Mouse (Mus musculus): ENCODE results near the gene Grin2c. TPM values are rescaled to one million over a fixed set of nuclear protein-coding genes. Genes with fewer than 3 reads are reported as not detected.

Grin2c gene
- total RNA-seq, 2 experiments from 2014 or later, result not detected

DNA sequence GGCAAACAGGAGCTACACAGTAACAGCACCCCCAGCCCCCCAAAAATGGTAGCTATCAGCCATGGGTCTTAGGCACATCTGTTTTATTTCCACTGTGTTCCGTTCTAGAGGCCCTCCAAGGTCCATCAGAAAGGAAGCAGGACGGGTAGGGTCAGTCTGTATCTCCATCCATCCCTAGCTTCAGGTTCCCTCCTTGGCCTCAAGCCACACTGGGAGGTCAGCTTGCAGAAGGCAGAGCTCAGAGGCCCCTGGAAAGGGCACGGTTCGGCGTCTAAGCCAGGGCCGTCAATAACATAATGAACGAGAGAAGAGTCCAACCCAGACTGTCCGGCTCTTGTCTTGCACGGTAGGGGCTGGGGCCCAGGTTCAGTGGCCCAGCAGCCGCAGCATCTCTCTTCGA lies 915 bp upstream of the Grin2c start:
- no peak for ATAC-seq (replicated peaks; ENCODE audit: poor library complexity, severe bottlenecking)

- no peak for ATAC-seq (replicated peaks; ENCODE audit: poor library complexity, severe bottlenecking)
These were observed 654 bp downstream of the Grin2c start for GRCm38 (mm10) chr11:115266400-115266778.

DNA sequence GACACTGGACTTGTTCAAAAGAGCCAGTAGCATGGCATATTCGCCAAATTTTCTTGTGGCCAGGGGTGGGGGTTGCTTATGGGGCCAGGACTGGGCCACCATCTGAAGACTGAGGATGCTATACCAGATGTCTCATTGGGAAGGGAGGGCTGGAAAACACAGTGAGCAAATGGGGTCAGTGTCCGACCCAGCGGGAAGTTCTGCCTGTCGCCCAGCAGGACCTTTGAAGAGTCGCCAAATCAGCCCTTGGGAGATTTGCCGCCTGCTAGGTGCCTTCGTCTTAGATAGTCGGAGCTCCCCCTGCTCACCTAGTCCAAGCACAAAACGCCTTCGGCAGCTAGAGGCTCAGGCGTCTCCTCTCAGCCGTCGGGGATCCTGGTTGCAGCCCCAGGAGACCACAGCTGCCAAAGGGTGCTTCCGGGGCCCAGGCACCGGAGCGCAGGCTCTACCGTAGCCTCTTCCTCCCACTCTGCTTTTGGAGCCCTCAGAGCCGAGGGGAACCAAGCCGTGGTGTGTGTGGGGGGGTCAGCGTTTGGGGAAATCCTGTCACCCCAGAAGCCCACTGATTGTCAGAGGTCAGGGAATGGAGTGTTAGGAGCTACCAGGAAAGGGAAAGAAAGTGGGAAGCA lies 1.2 kb downstream of the Grin2c start:
- ATAC-seq (replicated peaks; ENCODE audit: poor library complexity, severe bottlenecking), result 0 out of 2 replicates have a peak, but pooled peaks have one; percentile 24

- peak; percentile 47; the same call in 1 of the 2 replicates for ATAC-seq (replicated peaks; ENCODE audit: poor library complexity, severe bottlenecking)
These were observed 2.0 kb downstream of the Grin2c start for GRCm38 (mm10) chr11:115264862-115265668.

DNA sequence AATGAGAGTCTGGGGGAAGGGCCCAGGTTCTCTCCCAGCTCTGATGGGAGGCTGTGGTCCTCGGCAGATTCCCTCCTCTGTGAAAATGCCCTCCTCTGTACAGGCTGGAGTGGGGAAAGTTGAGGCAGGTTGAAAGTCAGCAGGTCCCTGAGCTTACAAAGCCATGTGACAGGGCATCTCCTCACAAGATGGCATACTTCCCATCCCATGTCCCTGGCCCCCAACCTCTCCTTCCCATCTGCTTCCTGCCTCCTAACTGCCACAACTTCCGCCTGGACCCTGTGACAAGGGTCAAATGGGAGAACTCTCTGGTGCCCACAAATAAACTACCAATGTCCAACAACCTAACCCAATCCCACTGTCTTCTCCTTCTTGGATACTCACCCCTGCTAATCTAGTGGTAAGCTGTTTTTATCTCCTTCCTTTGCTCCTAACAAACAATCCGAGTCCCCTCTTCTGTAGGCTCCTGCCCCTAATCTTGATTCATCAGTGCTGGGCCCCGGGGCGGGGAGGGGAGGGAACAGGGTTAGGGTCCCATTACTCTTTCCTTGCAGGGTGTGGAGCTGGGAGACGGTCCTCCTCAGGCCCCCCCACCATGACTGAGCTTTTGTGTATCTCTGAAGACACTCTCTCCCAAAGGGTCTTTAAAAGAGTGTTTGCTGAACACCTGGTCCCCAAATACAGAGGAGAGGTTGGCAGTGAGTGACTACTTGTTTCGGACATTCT lies 2.7 kb downstream of the Grin2c start:
- no peak for ATAC-seq (replicated peaks; ENCODE audit: poor library complexity, severe bottlenecking)

- no peak for ATAC-seq (replicated peaks; ENCODE audit: poor library complexity, severe bottlenecking)
These were observed 4.1 kb downstream of the Grin2c start for GRCm38 (mm10) chr11:115262954-115263353.

DNA sequence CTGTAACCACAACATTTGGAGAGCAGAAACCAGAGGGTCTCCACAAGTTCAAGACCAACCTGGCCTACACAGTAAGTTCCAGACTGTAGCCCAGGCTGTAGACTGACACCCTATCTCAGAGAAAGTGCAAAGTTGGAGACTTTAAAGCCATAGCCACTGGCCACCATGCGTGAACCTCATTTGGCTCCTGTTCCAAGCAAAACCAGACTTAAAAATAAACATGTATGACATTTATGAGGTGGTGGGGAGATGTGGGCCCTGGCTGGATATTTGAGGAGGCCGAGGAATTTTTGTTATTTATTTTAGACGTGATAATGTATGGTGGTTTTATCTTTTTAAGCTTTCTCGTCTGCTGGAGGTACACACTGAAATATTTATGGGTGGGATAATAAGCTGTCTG lies 7.9 kb downstream of the Grin2c start:
- no peak for ATAC-seq (replicated peaks; ENCODE audit: poor library complexity, severe bottlenecking)

GRCm38 (mm10) chr11:115257775-115258510 lies 9.1 kb downstream of the Grin2c start:
- peak; percentile 85 for ATAC-seq (replicated peaks; ENCODE audit: poor library complexity, severe bottlenecking)

GRCm38 (mm10) chr11:115251258-115251657 lies 15.8 kb downstream of the Grin2c start:
- no peak for ATAC-seq (replicated peaks; ENCODE audit: poor library complexity, severe bottlenecking)

- peak; percentile 10; the same call in 1 of the 2 replicates for ATAC-seq (replicated peaks; ENCODE audit: poor library complexity, severe bottlenecking)
These were observed 16.5 kb downstream of the Grin2c start for GRCm38 (mm10) chr11:115250405-115251090.

DNA sequence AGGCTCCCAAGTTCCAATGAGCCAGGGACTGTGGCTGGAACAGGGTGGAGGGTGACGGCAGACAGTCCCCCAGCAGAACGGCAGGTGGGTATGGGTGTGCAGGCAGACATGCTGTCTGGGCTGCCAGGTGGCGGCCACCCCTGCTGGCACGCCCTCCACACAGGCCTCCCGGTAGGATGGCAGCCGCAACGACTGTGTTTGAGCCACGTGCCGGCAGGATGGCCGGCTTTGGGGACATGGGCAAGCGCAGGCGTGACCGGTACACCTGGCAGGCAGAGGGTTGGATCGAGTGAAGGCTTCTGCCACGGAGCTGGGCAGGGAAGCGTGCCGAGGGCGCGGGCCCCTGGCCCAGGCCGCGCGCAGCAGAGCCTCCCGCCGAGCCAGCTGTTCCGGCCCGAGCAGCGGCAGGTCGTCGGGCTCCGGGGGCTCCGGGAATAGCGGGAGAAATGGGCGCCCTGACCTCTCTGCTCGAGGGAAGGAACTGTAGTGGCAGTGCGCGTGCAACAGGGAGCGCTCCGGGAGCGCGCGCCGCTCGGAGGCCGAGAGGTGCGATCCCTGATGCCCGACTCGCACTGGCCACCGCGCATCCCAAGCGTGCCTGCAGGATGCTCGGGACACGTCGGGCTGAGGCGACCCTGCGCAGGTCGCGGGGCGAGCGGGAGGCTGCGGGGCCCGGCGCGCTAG lies 17.2 kb downstream of the Grin2c start:
- no peak for ATAC-seq (replicated peaks; ENCODE audit: poor library complexity, severe bottlenecking)

DNA sequence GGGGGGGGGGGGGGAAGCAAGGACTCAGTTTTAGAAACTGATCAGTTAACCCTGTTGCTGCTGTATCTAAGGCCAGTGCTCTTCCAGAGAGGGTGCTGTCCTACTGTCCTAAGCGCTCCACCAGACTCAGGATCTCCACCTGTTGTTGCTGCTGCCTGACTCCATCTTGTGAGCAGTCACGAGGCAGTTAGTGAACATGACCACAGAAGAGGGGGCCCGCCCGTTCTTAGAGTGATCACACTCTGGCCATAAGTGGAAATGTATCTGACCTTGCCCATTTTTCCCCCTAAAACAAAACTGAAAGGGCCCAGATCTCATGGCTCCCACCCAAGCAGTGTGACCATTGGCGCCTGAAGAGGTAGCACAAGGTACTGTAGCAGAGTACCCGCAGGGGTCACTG lies 19.1 kb downstream of the Grin2c start:
- ATAC-seq (replicated peaks; ENCODE audit: poor library complexity, severe bottlenecking), result 0 out of 2 replicates have a peak, but pooled peaks have one; percentile 15

DNA sequence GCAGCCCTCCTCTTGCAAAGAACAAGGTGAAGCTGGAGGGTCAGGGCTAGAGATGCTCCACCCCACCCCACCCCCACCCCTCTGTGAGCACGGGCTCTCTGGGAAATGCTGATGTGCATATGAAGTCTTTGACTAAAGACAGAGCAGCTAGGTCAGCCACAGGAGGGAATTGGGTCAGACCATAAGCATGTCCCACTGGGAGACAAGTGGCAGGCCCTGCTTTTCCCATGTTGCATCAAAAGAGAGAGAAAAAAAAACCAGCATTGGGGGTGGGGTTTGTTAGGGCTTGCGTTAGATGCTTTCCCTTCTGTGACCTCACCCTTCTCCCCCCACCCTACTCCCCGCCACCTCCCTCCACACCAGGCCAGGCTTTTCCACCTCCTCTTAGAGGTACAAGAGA lies 19.8 kb downstream of the Grin2c start:
- no peak for ATAC-seq (replicated peaks; ENCODE audit: poor library complexity, severe bottlenecking)

GRCm38 (mm10) chr11:115246386-115246785 lies 20.7 kb downstream of the Grin2c start:
- ATAC-seq (replicated peaks; ENCODE audit: poor library complexity, severe bottlenecking), result no peak

DNA sequence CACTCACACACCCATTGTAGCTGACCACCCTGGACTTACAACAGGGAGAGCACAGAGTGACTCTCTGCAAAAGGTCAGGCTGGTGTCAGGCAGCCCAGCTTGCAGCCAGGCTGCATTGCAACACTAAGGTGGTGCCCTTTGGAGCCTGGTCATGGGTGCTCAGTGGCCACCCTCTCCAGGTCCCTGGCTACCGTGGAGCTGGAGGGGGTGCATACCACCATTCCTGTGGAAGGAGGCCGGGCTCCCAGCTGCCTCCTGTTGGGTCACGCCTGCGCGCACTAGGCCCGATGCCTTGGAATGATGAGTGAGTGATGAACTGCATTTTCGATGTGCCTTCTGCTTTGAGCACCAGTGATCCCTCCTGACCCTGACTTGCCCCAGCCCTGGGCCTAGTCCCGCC lies 22.2 kb downstream of the Grin2c start:
- ATAC-seq (replicated peaks; ENCODE audit: poor library complexity, severe bottlenecking), result no peak

DNA sequence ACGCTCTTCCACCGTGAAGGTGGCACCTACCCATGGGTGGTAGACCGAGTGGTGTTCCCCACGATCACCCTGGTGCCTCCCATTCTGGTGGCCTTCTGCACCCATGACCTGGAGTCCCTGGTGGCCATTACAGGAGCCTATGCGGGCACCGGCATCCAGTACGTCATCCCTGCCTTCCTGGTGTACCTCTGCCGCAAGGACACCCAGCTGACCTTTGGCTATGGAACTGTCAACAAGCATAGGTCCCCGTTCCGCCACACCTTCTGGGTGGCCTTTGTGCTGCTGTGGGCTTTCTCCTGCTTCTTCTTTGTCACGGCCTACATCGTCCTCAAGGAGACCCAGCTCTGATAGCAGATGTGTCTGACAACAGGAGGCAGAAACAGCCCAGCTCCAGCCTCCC lies 23.3 kb downstream of the Grin2c start:
- ATAC-seq (replicated peaks; ENCODE audit: poor library complexity, severe bottlenecking), result no peak

- no peak for ATAC-seq (replicated peaks; ENCODE audit: poor library complexity, severe bottlenecking)
These were observed 24.3 kb downstream of the Grin2c start for GRCm38 (mm10) chr11:115242746-115243145.

DNA sequence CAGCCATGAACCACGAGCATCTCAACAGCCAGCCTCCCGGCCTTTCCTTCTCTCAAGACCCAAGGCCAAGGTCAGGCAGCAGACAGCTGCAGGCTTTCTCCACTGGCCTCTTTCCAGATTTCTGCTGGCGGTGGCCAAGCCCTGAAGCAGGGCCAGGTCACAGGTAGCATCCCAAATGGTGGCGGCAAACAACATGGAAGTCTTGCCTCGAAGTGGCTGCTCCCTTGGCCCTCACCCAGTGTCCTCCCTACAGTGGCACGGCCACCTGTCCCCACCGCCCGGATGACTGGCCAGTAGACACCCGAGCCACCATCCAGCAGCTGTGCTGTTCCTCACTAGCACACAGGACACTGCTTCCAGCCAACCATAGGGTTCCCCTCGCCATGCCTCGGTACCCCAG lies 25.6 kb downstream of the Grin2c start:
- ATAC-seq (replicated peaks; ENCODE audit: poor library complexity, severe bottlenecking), result no peak

DNA sequence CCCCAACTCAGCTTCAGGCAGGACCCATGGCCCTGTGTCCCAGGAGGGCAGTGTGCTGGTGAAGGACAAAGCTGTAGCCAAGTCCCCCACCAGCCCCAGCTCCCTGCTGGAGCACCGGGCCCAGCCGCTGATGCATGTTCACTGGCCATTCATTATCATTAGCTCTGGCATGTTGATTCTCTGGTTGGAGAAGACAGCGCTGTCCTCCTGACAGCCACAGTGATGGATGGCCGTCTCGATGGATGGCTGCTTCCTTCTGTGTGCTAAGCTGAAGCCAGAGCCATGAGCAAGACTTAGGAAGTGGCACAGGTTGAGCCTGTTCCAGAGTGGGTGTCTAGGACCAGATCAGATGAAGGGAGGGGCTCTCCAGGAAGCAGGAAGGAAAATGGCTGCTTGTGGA lies 30.5 kb downstream of the Grin2c start:
- ATAC-seq (replicated peaks; ENCODE audit: poor library complexity, severe bottlenecking), result no peak
